Mouse (Mus musculus): ENCODE results near the gene Apobec4. TPM values are rescaled to one million over a fixed set of nuclear protein-coding genes. Genes with fewer than 3 reads are reported as not detected.
A peak's percentile ranks its signal among the peaks of the same experiment; 100 is the strongest.

The Apobec4 gene
- polyA plus RNA-seq, 1 experiment from 2014 or later = not detected

GRCm38 (mm10) chr1:152792736-152793494 lies 42.6 kb downstream of the Apobec4 start:
- no peak overlapping the region for H3K27ac ChIP-seq (replicated peaks; ENCODE audit: low read depth, low read length)
- no peak overlapping the region for H3K9ac ChIP-seq (replicated peaks; ENCODE audit: low read length)
- 16% methylated on average over 12 of the region's 12 CpGs for WGBS
- no peaks in the 10 kb centered on the region for H3K9me3 ChIP-seq (ENCODE audit: control insufficient read depth, low read length)
- DNase-seq (no peak), ATAC-seq (ENCODE audit: low FRiP score, low TSS enrichment) (no peak)
- H3K4me3 ChIP-seq (replicated peaks; ENCODE audit: low read depth, low read length) = no peak overlapping the region
- H3K4me2 ChIP-seq (ENCODE audit: low read length) = no peak overlapping the region
- peaks cover 11% of the 10 kb centered on the region; the same call in 1 of the 2 replicates for H3K4me1 ChIP-seq (ENCODE audit: control insufficient read depth, insufficient read depth, low read length)
- H3K36me3 ChIP-seq (ENCODE audit: control insufficient read depth, insufficient read depth, low read length) = no peaks in the 10 kb centered on the region
- H3K27me3 ChIP-seq (ENCODE audit: control insufficient read depth, insufficient read depth, low read length) = no peaks in the 10 kb centered on the region

GRCm38 (mm10) chr1:152793495-152794130 lies 43.3 kb downstream of the Apobec4 start:
- peaks cover 11% of the 10 kb centered on the region; the same call in 1 of the 2 replicates for H3K4me1 ChIP-seq (ENCODE audit: control insufficient read depth, insufficient read depth, low read length)
- H3K27ac ChIP-seq (replicated peaks; ENCODE audit: low read depth, low read length) = no peak overlapping the region
- WGBS = 36% methylated on average over 6 of the region's 6 CpGs
- H3K9me3 ChIP-seq (ENCODE audit: control insufficient read depth, low read length) = no peaks in the 10 kb centered on the region
- no peaks in the 10 kb centered on the region for H3K36me3 ChIP-seq (ENCODE audit: control insufficient read depth, insufficient read depth, low read length)
- DNase-seq (no peak), ATAC-seq (ENCODE audit: low FRiP score, low TSS enrichment) (no peak)
- H3K4me2 ChIP-seq (ENCODE audit: low read length) = no peak overlapping the region
- no peaks in the 10 kb centered on the region for H3K27me3 ChIP-seq (ENCODE audit: control insufficient read depth, insufficient read depth, low read length)
- H3K4me3 ChIP-seq (replicated peaks; ENCODE audit: low read depth, low read length) = no peak overlapping the region
- H3K9ac ChIP-seq (replicated peaks; ENCODE audit: low read length) = no peak overlapping the region

- Histone ChIP-seq H3K9ac (replicated peaks; ENCODE audit: low read length) (no peak overlapping the region), H3K36me3 (ENCODE audit: control insufficient read depth, insufficient read depth, low read length) (no peaks in the 10 kb centered on the region), H3K4me1 (ENCODE audit: control insufficient read depth, insufficient read depth, low read length) (peaks cover 14% of the 10 kb centered on the region; the same call in 1 of the 2 replicates), H3K27ac (replicated peaks; ENCODE audit: low read depth, low read length) (no peak overlapping the region), H3K27me3 (ENCODE audit: control insufficient read depth, insufficient read depth, low read length) (no peaks in the 10 kb centered on the region), H3K9me3 (ENCODE audit: control insufficient read depth, low read length) (no peaks in the 10 kb centered on the region), H3K4me3 (replicated peaks; ENCODE audit: low read depth, low read length) (no peak overlapping the region), H3K4me2 (ENCODE audit: low read length) (no peak overlapping the region)
- 69% methylated on average over 8 of the region's 8 CpGs for WGBS
- ATAC-seq (ENCODE audit: low FRiP score, low TSS enrichment) (no peak), DNase-seq (no peak)
Measured at GRCm38 (mm10) chr1:152795688-152796255, 45.4 kb downstream of the Apobec4 start.

- WGBS = 84% methylated on average over 8 of the region's 8 CpGs
- no peak for ATAC-seq (ENCODE audit: low FRiP score, low TSS enrichment)
- no peak overlapping the region for H3K4me2 ChIP-seq (ENCODE audit: low read length)
- no peak overlapping the region for H3K9ac ChIP-seq (replicated peaks; ENCODE audit: low read length)
- H3K9me3 ChIP-seq (ENCODE audit: control insufficient read depth, low read length) = no peaks in the 10 kb centered on the region
- no peak overlapping the region for H3K27ac ChIP-seq (replicated peaks; ENCODE audit: low read depth, low read length)
- no peak overlapping the region for H3K4me3 ChIP-seq (replicated peaks; ENCODE audit: low read depth, low read length)
- no peaks in the 10 kb centered on the region for H3K27me3 ChIP-seq (ENCODE audit: control insufficient read depth, insufficient read depth, low read length)
- H3K36me3 ChIP-seq (ENCODE audit: control insufficient read depth, insufficient read depth, low read length) = no peaks in the 10 kb centered on the region
- peaks cover 14% of the 10 kb centered on the region; the same call in 1 of the 2 replicates for H3K4me1 ChIP-seq (ENCODE audit: control insufficient read depth, insufficient read depth, low read length)
- no peak for DNase-seq
Measured at GRCm38 (mm10) chr1:152796683-152797263, 46.4 kb downstream of the Apobec4 start.

- no peak for ATAC-seq (ENCODE audit: low FRiP score, low TSS enrichment)
- H3K9me3 ChIP-seq (ENCODE audit: control insufficient read depth, low read length) = no peaks in the 10 kb centered on the region
- WGBS = 87% methylated on average over 9 of the region's 9 CpGs
Measured at GRCm38 (mm10) chr1:152798125-152798524, 47.8 kb downstream of the Apobec4 start.

GRCm38 (mm10) chr1:152799897-152800296 lies 49.5 kb downstream of the Apobec4 start, which contains the start of gene Ncf2:
Gene Ncf2, plus strand, starts transcription at chr1:152800194.
- no peak for ATAC-seq (ENCODE audit: low FRiP score, low TSS enrichment)
- Histone ChIP-seq H3K27ac (replicated peaks; ENCODE audit: low read depth, low read length) (0 out of 2 replicates have a peak within 1 kb of the TSS, but pooled peaks have one; percentile 0), H3K4me3 (replicated peaks; ENCODE audit: low read depth, low read length) (no peak within 1 kb of the TSS), H3K27me3 (ENCODE audit: control insufficient read depth, insufficient read depth, low read length) (no peaks in the 10 kb centered on the region), H3K4me1 (ENCODE audit: control insufficient read depth, insufficient read depth, low read length) (0 out of 2 replicates have a peak, but pooled peaks cover 3% of the 10 kb centered on the region), H3K36me3 (ENCODE audit: control insufficient read depth, insufficient read depth, low read length) (no peaks in the 10 kb centered on the region), H3K4me2 (ENCODE audit: low read length) (no peak within 1 kb of the TSS), H3K9me3 (ENCODE audit: control insufficient read depth, low read length) (no peaks in the 10 kb centered on the region), H3K9ac (replicated peaks; ENCODE audit: low read length) (no peak within 1 kb of the TSS)
- WGBS = 5% methylated on average over 2 of the region's 2 CpGs
- peak; percentile 46 for DNase-seq

More at GRCm38 (mm10) chr1:152798125-152798524, 47.8 kb downstream of the Apobec4 start:
- no peak overlapping the region for H3K27ac ChIP-seq (replicated peaks; ENCODE audit: low read depth, low read length)
- no peak overlapping the region for H3K4me3 ChIP-seq (replicated peaks; ENCODE audit: low read depth, low read length)
- no peak overlapping the region for H3K9ac ChIP-seq (replicated peaks; ENCODE audit: low read length)
- H3K27me3 ChIP-seq (ENCODE audit: control insufficient read depth, insufficient read depth, low read length) = no peaks in the 10 kb centered on the region
- no peak for DNase-seq
- H3K36me3 ChIP-seq (ENCODE audit: control insufficient read depth, insufficient read depth, low read length) = no peaks in the 10 kb centered on the region
- no peak overlapping the region for H3K4me2 ChIP-seq (ENCODE audit: low read length)
- H3K4me1 ChIP-seq (ENCODE audit: control insufficient read depth, insufficient read depth, low read length) = 0 out of 2 replicates have a peak, but pooled peaks cover 8% of the 10 kb centered on the region

GRCm38 (mm10) chr1:152800633-152801176 lies 50.4 kb downstream of the Apobec4 start:
- no peak for ATAC-seq (ENCODE audit: low FRiP score, low TSS enrichment)
- H3K4me1 ChIP-seq (ENCODE audit: control insufficient read depth, insufficient read depth, low read length) = 0 out of 2 replicates have a peak, but pooled peaks cover 3% of the 10 kb centered on the region

GRCm38 (mm10) chr1:152804907-152805306 lies 54.6 kb downstream of the Apobec4 start:
- H3K4me3 ChIP-seq (replicated peaks; ENCODE audit: low read depth, low read length) = no peak overlapping the region
- WGBS = 86% methylated on average over 6 of the region's 6 CpGs
- ATAC-seq (ENCODE audit: low FRiP score, low TSS enrichment) (no peak), DNase-seq (no peak)
- H3K9me3 ChIP-seq (ENCODE audit: control insufficient read depth, low read length) = no peaks in the 10 kb centered on the region
- no peak overlapping the region for H3K27ac ChIP-seq (replicated peaks; ENCODE audit: low read depth, low read length)
- no peaks in the 10 kb centered on the region for H3K4me1 ChIP-seq (ENCODE audit: control insufficient read depth, insufficient read depth, low read length)
- H3K27me3 ChIP-seq (ENCODE audit: control insufficient read depth, insufficient read depth, low read length) = no peaks in the 10 kb centered on the region
- no peaks in the 10 kb centered on the region for H3K36me3 ChIP-seq (ENCODE audit: control insufficient read depth, insufficient read depth, low read length)
- H3K4me2 ChIP-seq (ENCODE audit: low read length) = no peak overlapping the region
- no peak overlapping the region for H3K9ac ChIP-seq (replicated peaks; ENCODE audit: low read length)

More at GRCm38 (mm10) chr1:152800633-152801176, 50.4 kb downstream of the Apobec4 start:
- Histone ChIP-seq H3K4me2 (ENCODE audit: low read length) (no peak overlapping the region), H3K9me3 (ENCODE audit: control insufficient read depth, low read length) (no peaks in the 10 kb centered on the region), H3K9ac (replicated peaks; ENCODE audit: low read length) (no peak overlapping the region), H3K4me3 (replicated peaks; ENCODE audit: low read depth, low read length) (no peak overlapping the region), H3K36me3 (ENCODE audit: control insufficient read depth, insufficient read depth, low read length) (no peaks in the 10 kb centered on the region), H3K27me3 (ENCODE audit: control insufficient read depth, insufficient read depth, low read length) (no peaks in the 10 kb centered on the region), H3K27ac (replicated peaks; ENCODE audit: low read depth, low read length) (no peak overlapping the region)
- WGBS = 88% methylated on average over 13 of the region's 13 CpGs
- DNase-seq = no peak
